Mouse (Mus musculus): ENCODE measurements around the gene Kazald1. TPM values are rescaled to one million over a fixed set of nuclear protein-coding genes. Genes with fewer than 3 reads are reported as not detected.
"Not testable (repeated sequence)": the region's sequence is repeated elsewhere in the genome, so short reads cannot be mapped to it uniquely, and the experiment has no call there.

The Kazald1 gene
- polyA plus RNA-seq, 1 experiment from 2014 or later, result 3.8 TPM

GRCm38 (mm10) chr19:45036867-45037266, 38.2 kb upstream of the Kazald1 start:
- no peaks in the 10 kb centered on the region for H3K36me3 ChIP-seq (ENCODE audit: control insufficient read depth, insufficient read depth, low read length)
- no peaks in the 10 kb centered on the region for H3K9me3 ChIP-seq (ENCODE audit: control insufficient read depth, low read length)
- peak; percentile 78 for DNase-seq (ENCODE audit: low spot score)
- H3K4me3 ChIP-seq (ENCODE audit: low read depth, low read length), result no peak overlapping the region
- H3K4me1 ChIP-seq (replicated peaks; ENCODE audit: control insufficient read depth, insufficient read depth), result no peaks in the 10 kb centered on the region; the same call in 1 of the 2 replicates
- WGBS, result 36% methylated on average over 16 of the region's 16 CpGs
- peak; percentile 14; the same call in 1 of the 2 replicates for ATAC-seq (ENCODE audit: low FRiP score, low TSS enrichment)
- no peak overlapping the region for H3K27ac ChIP-seq (replicated peaks)
- TF ChIP-seq EP300 (optimal IDR thresholded peaks at IDR 0.05) (no peak), CTCF (IDR thresholded peaks at IDR 0.05; ENCODE audit: low read depth) (peak; percentile 79)
- H3K9ac ChIP-seq (ENCODE audit: low read length), result no peak overlapping the region
- no peak overlapping the region for H3K4me2 ChIP-seq (replicated peaks; ENCODE audit: low read depth)
- H3K27me3 ChIP-seq (ENCODE audit: control insufficient read depth, insufficient read depth, low read length), result no peaks in the 10 kb centered on the region

- WGBS, result 83% methylated on average over 7 of the region's 7 CpGs
- DNase-seq (ENCODE audit: low spot score); H3K4me2 ChIP-seq (replicated peaks; ENCODE audit: low read depth); H3K27ac ChIP-seq (replicated peaks); ATAC-seq (ENCODE audit: low FRiP score, low TSS enrichment); H3K4me3 ChIP-seq (ENCODE audit: low read depth, low read length); H3K9me3 ChIP-seq (ENCODE audit: control insufficient read depth, low read length); H3K27me3 ChIP-seq (ENCODE audit: control insufficient read depth, insufficient read depth, low read length); H3K36me3 ChIP-seq (ENCODE audit: control insufficient read depth, insufficient read depth, low read length); H3K4me1 ChIP-seq (replicated peaks; ENCODE audit: control insufficient read depth, insufficient read depth); H3K9ac ChIP-seq (ENCODE audit: low read length): not testable (repeated sequence)
Observed at GRCm38 (mm10) chr19:45038198-45038597, 36.8 kb upstream of the Kazald1 start.

GRCm38 (mm10) chr19:45040214-45040613, 34.8 kb upstream of the Kazald1 start:
- no peak for ATAC-seq (ENCODE audit: low FRiP score, low TSS enrichment)
- 52% methylated on average over 13 of the region's 13 CpGs for WGBS
- Histone ChIP-seq H3K36me3 (ENCODE audit: control insufficient read depth, insufficient read depth, low read length) (no peaks in the 10 kb centered on the region), H3K27me3 (ENCODE audit: control insufficient read depth, insufficient read depth, low read length) (no peaks in the 10 kb centered on the region), H3K9ac (ENCODE audit: low read length) (no peak overlapping the region), H3K4me3 (ENCODE audit: low read depth, low read length) (no peak overlapping the region), H3K4me2 (replicated peaks; ENCODE audit: low read depth) (no peak overlapping the region), H3K4me1 (replicated peaks; ENCODE audit: control insufficient read depth, insufficient read depth) (no peaks in the 10 kb centered on the region), H3K9me3 (ENCODE audit: control insufficient read depth, low read length) (no peaks in the 10 kb centered on the region), H3K27ac (replicated peaks) (no peak overlapping the region)
- DNase-seq (ENCODE audit: low spot score), result no peak
- no peak for TF ChIP-seq EP300 (optimal IDR thresholded peaks at IDR 0.05)
- no peak for TF ChIP-seq CTCF (IDR thresholded peaks at IDR 0.05; ENCODE audit: low read depth)

- TF ChIP-seq EP300 (optimal IDR thresholded peaks at IDR 0.05) (no peak), CTCF (IDR thresholded peaks at IDR 0.05; ENCODE audit: low read depth) (no peak)
- no peaks in the 10 kb centered on the region for H3K9me3 ChIP-seq (ENCODE audit: control insufficient read depth, low read length)
- no peak overlapping the region for H3K27ac ChIP-seq (replicated peaks)
- H3K4me2 ChIP-seq (replicated peaks; ENCODE audit: low read depth), result no peak overlapping the region
- H3K4me1 ChIP-seq (replicated peaks; ENCODE audit: control insufficient read depth, insufficient read depth), result 0 out of 2 replicates have a peak, but pooled peaks cover 3% of the 10 kb centered on the region
- no peak overlapping the region for H3K4me3 ChIP-seq (ENCODE audit: low read depth, low read length)
- ATAC-seq (ENCODE audit: low FRiP score, low TSS enrichment), result no peak
- no peak for DNase-seq (ENCODE audit: low spot score)
- H3K9ac ChIP-seq (ENCODE audit: low read length), result no peak overlapping the region
- 56% methylated on average over 11 of the region's 11 CpGs for WGBS
- H3K27me3 ChIP-seq (ENCODE audit: control insufficient read depth, insufficient read depth, low read length), result no peaks in the 10 kb centered on the region
- H3K36me3 ChIP-seq (ENCODE audit: control insufficient read depth, insufficient read depth, low read length), result no peaks in the 10 kb centered on the region
Observed at GRCm38 (mm10) chr19:45044389-45044927, 30.6 kb upstream of the Kazald1 start.

GRCm38 (mm10) chr19:45045236-45045635, 29.8 kb upstream of the Kazald1 start:
- no peak overlapping the region for H3K27ac ChIP-seq (replicated peaks)
- 0 out of 2 replicates have a peak, but pooled peaks cover 3% of the 10 kb centered on the region for H3K4me1 ChIP-seq (replicated peaks; ENCODE audit: control insufficient read depth, insufficient read depth)
- ATAC-seq (ENCODE audit: low FRiP score, low TSS enrichment) (no peak), DNase-seq (ENCODE audit: low spot score) (no peak)
- H3K9ac ChIP-seq (ENCODE audit: low read length), result no peak overlapping the region
- WGBS, result 40% methylated on average over 15 of the region's 15 CpGs
- no peak overlapping the region for H3K4me2 ChIP-seq (replicated peaks; ENCODE audit: low read depth)
- H3K4me3 ChIP-seq (ENCODE audit: low read depth, low read length), result no peak overlapping the region
- H3K9me3 ChIP-seq (ENCODE audit: control insufficient read depth, low read length), result no peaks in the 10 kb centered on the region
- TF ChIP-seq CTCF (IDR thresholded peaks at IDR 0.05; ENCODE audit: low read depth) (no peak), EP300 (optimal IDR thresholded peaks at IDR 0.05) (no peak)
- H3K36me3 ChIP-seq (ENCODE audit: control insufficient read depth, insufficient read depth, low read length), result 0 out of 2 replicates have a peak, but pooled peaks cover 2% of the 10 kb centered on the region
- H3K27me3 ChIP-seq (ENCODE audit: control insufficient read depth, insufficient read depth, low read length), result no peaks in the 10 kb centered on the region

- no peaks in the 10 kb centered on the region for H3K9me3 ChIP-seq (ENCODE audit: control insufficient read depth, low read length)
- H3K4me1 ChIP-seq (replicated peaks; ENCODE audit: control insufficient read depth, insufficient read depth), result 0 out of 2 replicates have a peak, but pooled peaks cover 3% of the 10 kb centered on the region
- H3K9ac ChIP-seq (ENCODE audit: low read length), result peak within 1 kb of the TSS; percentile 28; the same call in 1 of the 2 replicates
- peak within 1 kb of the TSS; percentile 51 for H3K4me3 ChIP-seq (ENCODE audit: low read depth, low read length)
- 0 out of 2 replicates have a peak, but pooled peaks cover 2% of the 10 kb centered on the region for H3K36me3 ChIP-seq (ENCODE audit: control insufficient read depth, insufficient read depth, low read length)
- ATAC-seq (ENCODE audit: low FRiP score, low TSS enrichment) (no peak), DNase-seq (ENCODE audit: low spot score) (no peak)
- 74% methylated on average over 5 of the region's 5 CpGs for WGBS
- no peak for TF ChIP-seq EP300 (optimal IDR thresholded peaks at IDR 0.05)
- TF ChIP-seq CTCF (IDR thresholded peaks at IDR 0.05; ENCODE audit: low read depth), result no peak
- peak within 1 kb of the TSS; percentile 98 for H3K27ac ChIP-seq (replicated peaks)
- no peaks in the 10 kb centered on the region for H3K27me3 ChIP-seq (ENCODE audit: control insufficient read depth, insufficient read depth, low read length)
- peak within 1 kb of the TSS; percentile 77 for H3K4me2 ChIP-seq (replicated peaks; ENCODE audit: low read depth)
Observed at GRCm38 (mm10) chr19:45045651-45046050, 29.4 kb upstream of the Kazald1 start, which contains the start of gene Pdzd7. TSS of gene Pdzd7 (minus strand) at chr19:45045717.

Measured in stomach, postnatal 0 days (tissue).